Mouse (Mus musculus) E14TG2a.4 (cell line): ENCODE measurements around the gene Bcap29.

Experiments
- CTCF ChIP-seq: conservative IDR thresholded peaks from 2 replicates; pipeline ENCODE4 v1.5.1; 2014; ENCODE audit warnings: low read length
- POU5F1 ChIP-seq: IDR thresholded peaks from 2 replicates; pipeline ENCODE4 v1.6.1; 2014; ENCODE audit warnings: low read length, borderline replicate concordance

DNA sequence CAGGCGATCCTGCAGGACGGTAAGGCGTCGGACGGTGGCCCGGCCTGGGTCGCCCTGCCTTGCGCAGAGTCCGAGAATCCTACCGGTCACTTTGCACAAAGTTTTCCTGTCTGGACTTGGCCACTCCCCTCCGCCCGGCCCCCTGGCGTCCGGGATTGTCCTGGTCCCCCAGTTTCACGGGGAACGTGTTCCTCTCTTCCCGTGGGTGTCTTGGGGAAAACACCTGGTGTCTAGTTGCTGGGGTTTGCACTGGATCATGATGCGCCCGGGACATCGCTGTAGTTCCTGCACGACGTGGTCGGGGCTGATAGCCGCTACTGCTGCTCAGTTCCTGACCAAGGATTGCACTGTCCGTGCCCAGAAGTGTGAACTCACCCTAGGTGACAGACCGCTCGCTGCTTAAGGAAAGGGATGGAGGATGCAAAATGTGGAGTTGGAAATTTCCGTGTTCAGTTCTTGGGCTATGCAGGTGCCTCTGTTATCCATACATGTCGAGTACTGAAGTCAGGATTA, 20.6 kb upstream of the Bcap29 start:
- peak; percentile 22; the same call in 1 of the 2 replicates for TF ChIP-seq CTCF
- no peak for TF ChIP-seq POU5F1
